Comparison of ENCODE assay signal across 8 mouse cellular contexts in the genomic region with DNA sequence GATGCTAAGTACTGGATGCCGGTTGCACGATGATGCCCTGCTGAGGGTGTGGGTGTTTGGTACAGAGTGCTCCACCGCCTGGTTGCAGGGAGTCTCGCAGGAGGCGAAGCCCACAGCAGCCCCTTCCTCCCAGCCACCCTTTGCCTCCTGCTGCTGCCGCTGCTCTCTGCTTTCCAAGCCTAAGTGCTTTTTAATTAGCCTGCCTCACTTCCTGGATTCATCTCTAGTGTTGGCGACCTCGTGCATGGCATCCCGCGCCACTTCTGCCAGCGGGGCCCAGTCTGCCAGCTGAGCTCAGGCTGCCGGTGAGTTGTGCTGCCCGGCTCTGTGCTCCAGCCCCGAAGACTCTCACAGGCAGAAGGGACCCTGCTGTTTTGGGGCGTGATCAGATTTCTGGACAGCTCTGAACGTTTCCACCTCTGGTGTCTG.
DNase-seq lines count a peak whose midpoint lies in the region; ATAC-seq and TF ChIP-seq lines count a peak whose summit lies in the region.

No protein-coding gene starts in this region.

- no peak overlapping the region for H3K9ac ChIP-seq in ES-E14 (ENCODE audit: insufficient read depth, low read depth, low read length, poor library complexity, severe bottlenecking)
- H3K9ac ChIP-seq in forebrain, embryonic 12.5 days, result peak overlapping the region; percentile 36
- H3K9ac ChIP-seq in hindbrain, embryonic 15.5 days, result peak overlapping the region; percentile 11; the same call in 1 of the 2 replicates
- H3K9ac ChIP-seq in liver, embryonic 11.5 days (ENCODE audit: low read depth, low read length), result no peak overlapping the region

- ATAC-seq in forebrain, embryonic 12.5 days (ENCODE audit: low FRiP score), result peak; percentile 89
- peak; percentile 88 for ATAC-seq in hindbrain, embryonic 15.5 days (ENCODE audit: low FRiP score, low read depth)
- ATAC-seq in liver, embryonic 11.5 days (replicated peaks; ENCODE audit: low FRiP score), result peak; percentile 35; the same call in 1 of the 2 replicates

- 1% methylated on average over 16 of the region's 16 CpGs for WGBS in cerebellum, adult 2 months
- WGBS in forebrain, embryonic 12.5 days, result 3% methylated on average over 16 of the region's 16 CpGs
- under 1% methylated on average over 16 of the region's 16 CpGs for WGBS in hindbrain, embryonic 15.5 days
- WGBS in liver, embryonic 11.5 days, result 7% methylated on average over 16 of the region's 16 CpGs

- H3K9me3 ChIP-seq in ES-E14 (ENCODE audit: control insufficient read depth, insufficient read depth, low read depth, low read length), result no peaks in the 10 kb centered on the region
- 0 out of 2 replicates have a peak, but pooled peaks cover 3% of the 10 kb centered on the region for H3K9me3 ChIP-seq in forebrain, embryonic 12.5 days
- H3K9me3 ChIP-seq in hindbrain, embryonic 15.5 days, result no peaks in the 10 kb centered on the region
- H3K9me3 ChIP-seq in liver, embryonic 11.5 days (ENCODE audit: control insufficient read depth, low read length), result no peaks in the 10 kb centered on the region

- H3K27me3 ChIP-seq in cerebellum, adult 2 months (ENCODE audit: control insufficient read depth, insufficient read depth, low read length), result no peaks in the 10 kb centered on the region
- H3K27me3 ChIP-seq in forebrain, embryonic 12.5 days, result no peaks in the 10 kb centered on the region
- no peaks in the 10 kb centered on the region for H3K27me3 ChIP-seq in hindbrain, embryonic 15.5 days
- no peaks in the 10 kb centered on the region for H3K27me3 ChIP-seq in liver, embryonic 11.5 days (replicated peaks; ENCODE audit: control insufficient read depth, insufficient read depth, low read length)

- no peaks in the 10 kb centered on the region for H3K4me1 ChIP-seq in cerebellum, adult 2 months (ENCODE audit: control insufficient read depth, insufficient read depth, low read length)
- H3K4me1 ChIP-seq in ES-E14 (ENCODE audit: control insufficient read depth in 2 of 2, insufficient read depth in 2 of 2, low read length in 2 of 2, poor library complexity in 1 of 2), result no peaks in the 10 kb centered on the region
- H3K4me1 ChIP-seq in forebrain, embryonic 12.5 days, result peaks cover 9% of the 10 kb centered on the region
- peaks cover 9% of the 10 kb centered on the region for H3K4me1 ChIP-seq in hindbrain, embryonic 15.5 days (replicated peaks)
- H3K4me1 ChIP-seq in liver, embryonic 11.5 days (replicated peaks; ENCODE audit: control insufficient read depth, insufficient read depth, low read length), result no peaks in the 10 kb centered on the region

- no peak overlapping the region for H3K27ac ChIP-seq in cerebellum, adult 2 months (ENCODE audit: insufficient read depth, low read length)
- no peak overlapping the region for H3K27ac ChIP-seq in ES-E14 (ENCODE audit: insufficient read depth, low read depth, low read length, poor library complexity, severe bottlenecking)
- peak overlapping the region; percentile 32; the same call in 1 of the 2 replicates for H3K27ac ChIP-seq in forebrain, embryonic 12.5 days
- peak overlapping the region; percentile 44; the same call in 1 of the 2 replicates for H3K27ac ChIP-seq in hindbrain, embryonic 15.5 days (replicated peaks)
- no peak overlapping the region for H3K27ac ChIP-seq in liver, embryonic 11.5 days (ENCODE audit: low read depth, low read length)

- TF ChIP-seq CTCF in cerebellum, adult 2 months (IDR thresholded peaks at IDR 0.05; ENCODE audit: borderline replicate concordance, insufficient read depth, low read depth, low read length), result no peak

- DNase-seq in cerebellum, adult 2 months, result peak; percentile 20 to 22
- DNase-seq in cerebellum, adult 11 months, result no peak
- peak; percentile 31 for DNase-seq in ES-E14 (ENCODE audit: low read depth, low spot score)
- DNase-seq in liver, embryonic 11.5 days (ENCODE audit: low spot score), result peak; percentile 37
- peak; percentile 23 to 50 for DNase-seq in right cerebral cortex, adult 2 months (ENCODE audit: low spot score in 2 of 2)
- DNase-seq in adrenal gland, adult 8-10 months, result no peak

- no peak overlapping the region for H3K4me3 ChIP-seq in cerebellum, adult 2 months (replicated peaks; ENCODE audit: insufficient read depth, low read depth, low read length)
- H3K4me3 ChIP-seq in ES-E14 (ENCODE audit: insufficient read depth in 1 of 2, low read depth in 1 of 2, low read length in 2 of 2, poor library complexity in 1 of 2, severe bottlenecking in 1 of 2), result peak overlapping the region; percentile 11 to 19; a peak in 2 of 4 replicates
- peak overlapping the region; percentile 28 for H3K4me3 ChIP-seq in forebrain, embryonic 12.5 days (replicated peaks)
- H3K4me3 ChIP-seq in hindbrain, embryonic 15.5 days, result peak overlapping the region; percentile 23
- no peak overlapping the region; the same call in 1 of the 2 replicates for H3K4me3 ChIP-seq in liver, embryonic 11.5 days (ENCODE audit: low read depth, low read length)

- TF ChIP-seq POLR2A in cerebellum, adult 2 months (IDR thresholded peaks at IDR 0.05; ENCODE audit: borderline replicate concordance, insufficient read depth, low read length), result no peak

- no peaks in the 10 kb centered on the region for H3K36me3 ChIP-seq in ES-E14 (ENCODE audit: control insufficient read depth, insufficient read depth, low read length, poor library complexity, severe bottlenecking)
- no peaks in the 10 kb centered on the region for H3K36me3 ChIP-seq in forebrain, embryonic 12.5 days (replicated peaks)
- H3K36me3 ChIP-seq in hindbrain, embryonic 15.5 days, result no peaks in the 10 kb centered on the region
- no peaks in the 10 kb centered on the region for H3K36me3 ChIP-seq in liver, embryonic 11.5 days (ENCODE audit: control insufficient read depth, insufficient read depth, low read length)

- in situ Hi-C loops in ES-E14 (cut with MboI; ENCODE audit: low sequenced_read_pairs in 2 of 2, unreplicated experiment in 2 of 2), result no loop called here

- peak overlapping the region; percentile 57 for H3K4me2 ChIP-seq in forebrain, embryonic 12.5 days
- H3K4me2 ChIP-seq in hindbrain, embryonic 15.5 days, result peak overlapping the region; percentile 54
- peak overlapping the region; percentile 46 for H3K4me2 ChIP-seq in liver, embryonic 11.5 days

TF ChIP-seq in ES-E14, 5 proteins besides CTCF, POLR2A, EP300 and RAD21:
- TF ChIP-seq HCFC1 (IDR thresholded peaks at IDR 0.05; ENCODE audit: borderline replicate concordance, insufficient read depth, low read length) (no peak), CHD2 (IDR thresholded peaks at IDR 0.05; ENCODE audit: low read depth, low read length) (no peak), MAFK (IDR thresholded peaks at IDR 0.05; ENCODE audit: insufficient read depth, low read depth, low read length) (no peak), ZC3H11A (IDR thresholded peaks at IDR 0.05; ENCODE audit: borderline replicate concordance, low read depth, low read length) (no peak), ZNF384 (IDR thresholded peaks at IDR 0.05; ENCODE audit: low read depth, low read length) (no peak)

Comparison
In these comparisons a context has a peak if more than half of its experiments do, and no peak if none do; other contexts are left out.
1. DNase-seq: peak in cerebellum, adult 2 months (2 of 2), ES-E14 (single experiment), liver, embryonic 11.5 days (single experiment) and right cerebral cortex, adult 2 months (2 of 2); none in cerebellum, adult 11 months (single experiment) and adrenal gland, adult 8-10 months (single experiment).
2. H3K27ac ChIP-seq: peak in forebrain, embryonic 12.5 days (single experiment) and hindbrain, embryonic 15.5 days (single experiment); none in cerebellum, adult 2 months (single experiment), ES-E14 (single experiment) and liver, embryonic 11.5 days (single experiment).
3. H3K4me3 ChIP-seq: peak in ES-E14 (2 of 2), forebrain, embryonic 12.5 days (single experiment) and hindbrain, embryonic 15.5 days (single experiment); none in cerebellum, adult 2 months (single experiment) and liver, embryonic 11.5 days (single experiment).
4. H3K9ac ChIP-seq: peak in forebrain, embryonic 12.5 days (single experiment) and hindbrain, embryonic 15.5 days (single experiment); none in ES-E14 (single experiment) and liver, embryonic 11.5 days (single experiment).
5. ATAC-seq: peak in every context shown above with its lines; median percentile 89 in forebrain, embryonic 12.5 days; 88 in hindbrain, embryonic 15.5 days; 35 in liver, embryonic 11.5 days.
6. Peak in every context shown above with its lines, with median percentiles within 50 percentile points of each other: H3K4me2 ChIP-seq.